Mouse (Mus musculus): Measurements from ENCODE around the gene Mgp. TPM values are rescaled to one million over a fixed set of nuclear protein-coding genes. Genes with fewer than 3 reads are reported as not detected.
"Not testable (repeated sequence)": the region's sequence is repeated elsewhere in the genome, so short reads cannot be mapped to it uniquely, and the experiment has no call there.

Gene Mgp
- total RNA-seq, 2 experiments from 2014 or later, result 23.7 to 31.2 TPM

DNA sequence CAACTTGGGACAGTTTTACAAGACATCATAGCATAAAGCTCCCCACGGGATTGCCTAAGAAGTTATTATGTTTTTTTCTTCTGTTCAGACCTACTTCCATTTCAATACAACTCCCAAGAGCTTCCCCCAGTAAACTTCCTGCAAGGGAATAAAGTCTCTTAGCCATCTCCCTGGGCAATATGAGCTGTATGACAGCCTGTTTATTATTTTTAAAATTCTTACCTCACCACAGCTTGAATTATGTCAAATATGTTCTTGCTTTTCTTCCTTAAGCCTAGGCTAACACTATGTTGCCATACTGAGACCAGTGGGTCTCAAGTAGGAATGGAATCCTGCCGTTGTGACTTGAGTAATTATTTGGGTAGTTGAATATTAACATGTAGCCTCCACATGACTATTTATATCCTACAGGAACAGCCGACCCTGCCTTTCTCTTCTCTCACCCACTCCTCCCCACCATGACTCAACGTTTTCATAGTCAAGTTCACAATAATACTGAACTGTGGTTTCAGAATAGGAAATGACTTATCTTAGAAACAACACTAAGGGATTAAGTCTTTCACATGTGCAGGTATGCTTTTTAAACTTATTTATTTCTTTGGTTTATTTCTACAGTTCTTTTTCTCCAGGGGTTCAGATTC, 24.9 kb upstream of the Mgp start:
- intact Hi-C loops (cut with DNase I), result no loop called here
- no peak for DNase-seq (ENCODE audit: extremely low spot score in 1 of 2, low spot score in 2 of 2)

DNA sequence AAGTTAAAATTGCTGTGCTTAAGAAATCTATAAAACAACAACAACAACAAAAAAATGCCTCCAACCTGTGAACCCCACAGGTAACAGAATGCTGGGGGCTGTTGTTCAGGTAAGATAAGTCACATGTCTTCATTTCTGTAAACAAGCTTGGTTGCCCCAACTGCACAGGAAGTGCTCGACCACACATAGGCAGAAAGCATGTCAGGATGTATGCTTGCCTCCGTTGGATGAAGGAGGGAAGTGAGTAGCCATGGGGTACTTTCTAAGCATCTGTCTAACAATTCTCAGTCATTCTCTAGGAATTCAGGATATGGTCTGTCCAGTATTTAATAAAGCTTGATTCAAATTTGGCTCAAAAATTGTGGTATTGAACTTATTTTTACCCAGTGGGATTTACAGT, 23.3 kb upstream of the Mgp start:
- intact Hi-C loops (cut with DNase I), result no loop called here
- DNase-seq (ENCODE audit: extremely low spot score in 1 of 2, low spot score in 2 of 2), result no peak

DNA sequence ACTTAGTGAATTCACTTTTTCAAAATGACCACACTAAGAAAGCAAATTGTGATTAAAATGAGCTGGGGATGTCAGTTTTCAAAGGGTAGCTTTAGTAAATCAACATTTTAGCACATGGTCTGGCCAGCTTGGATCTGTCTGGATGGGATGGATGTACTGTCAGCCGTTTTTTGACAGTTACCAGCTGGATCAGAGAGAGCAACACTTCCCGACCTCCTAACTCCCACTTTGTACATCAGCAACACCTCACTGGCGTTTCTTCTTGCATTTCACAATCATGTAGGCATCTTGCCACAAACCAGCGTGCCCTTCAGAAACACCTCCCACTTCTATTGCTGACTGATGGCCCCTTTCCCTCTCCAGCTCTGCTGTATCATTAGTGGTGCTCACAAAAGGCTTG, 22.6 kb upstream of the Mgp start:
- no peak for DNase-seq (ENCODE audit: extremely low spot score in 1 of 2, low spot score in 2 of 2)
- intact Hi-C loops (cut with DNase I), result no loop called here

DNA sequence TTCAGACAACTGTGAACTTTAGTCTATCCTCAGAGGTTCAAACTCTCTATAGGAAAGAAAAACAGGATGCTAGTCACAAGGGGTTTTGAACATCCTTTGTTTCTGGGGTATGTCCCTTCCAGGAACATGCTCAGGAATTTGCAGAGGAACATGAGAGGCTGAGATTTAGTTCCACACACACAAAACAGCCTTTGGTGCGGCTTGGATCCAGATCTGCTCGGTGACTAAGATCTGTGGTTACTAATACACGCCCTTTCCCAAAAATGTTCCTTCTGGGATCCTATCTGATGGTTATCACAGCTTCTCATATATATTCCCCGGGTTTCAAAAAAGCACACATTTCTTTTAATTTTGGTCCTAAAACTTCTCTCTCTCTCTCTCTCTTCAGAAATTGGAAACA, 22.2 kb upstream of the Mgp start:
- intact Hi-C loops (cut with DNase I), result no loop called here
- DNase-seq (ENCODE audit: extremely low spot score in 1 of 2, low spot score in 2 of 2), result no peak

DNA sequence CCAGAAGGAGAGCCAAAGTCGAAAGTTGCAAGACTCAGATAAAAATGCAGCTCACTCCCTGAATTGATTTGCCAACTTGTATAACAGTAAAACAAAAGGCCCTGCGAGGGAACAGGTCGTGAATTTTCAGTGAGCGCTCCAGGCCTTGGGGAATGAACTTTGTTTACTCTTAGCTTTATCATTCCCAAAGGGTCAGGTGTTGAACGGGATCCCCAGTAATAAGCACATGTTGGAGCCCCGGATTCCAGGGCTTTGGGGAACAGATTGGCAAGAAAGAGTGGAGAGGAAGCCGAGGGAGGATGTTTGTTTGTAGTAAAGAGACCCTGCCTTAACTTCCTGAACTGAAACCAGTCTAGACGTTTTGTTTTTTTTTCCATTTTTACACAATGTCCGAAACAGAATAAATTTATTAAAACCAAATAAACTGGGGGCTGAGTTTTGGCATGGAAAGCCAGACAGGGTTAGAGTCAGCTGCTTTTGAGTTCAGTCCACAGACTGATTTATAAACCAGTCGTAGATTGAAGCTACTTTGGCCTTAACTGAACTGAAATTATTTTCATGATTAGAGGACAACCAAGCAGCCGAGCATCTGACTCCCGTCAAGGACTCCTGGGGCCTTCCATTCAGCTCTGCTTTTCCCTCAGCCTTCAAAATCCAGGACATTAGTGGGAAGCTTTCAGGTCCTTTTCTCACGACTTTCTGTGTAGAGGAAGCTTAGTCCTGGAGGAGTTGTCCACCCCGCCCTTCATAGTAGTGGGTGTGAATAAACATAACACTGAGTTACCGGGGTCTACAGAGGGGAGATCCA, 19.1 kb upstream of the Mgp start:
- no peak for DNase-seq (ENCODE audit: extremely low spot score in 1 of 2, low spot score in 2 of 2)
- intact Hi-C loops (cut with DNase I), result no loop called here

DNA sequence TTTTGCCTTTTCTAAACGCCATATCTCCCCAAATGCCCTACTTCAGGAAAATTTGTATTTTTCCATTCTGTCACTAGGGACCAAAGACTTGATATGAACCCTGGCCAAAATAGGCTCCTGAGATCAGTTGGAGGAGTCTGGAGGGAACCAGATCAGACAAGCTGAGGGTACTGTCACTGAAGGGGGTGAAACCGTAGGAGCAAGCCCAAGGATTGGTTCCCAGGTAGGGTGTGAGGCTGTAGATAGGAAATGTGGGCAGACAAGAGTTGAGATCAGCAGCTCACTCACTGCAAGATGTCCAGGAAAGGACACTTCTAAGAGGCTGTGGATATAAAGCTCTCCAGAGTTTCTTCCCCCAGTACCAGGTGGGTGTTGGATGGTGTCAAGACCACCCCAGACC, 16.4 kb upstream of the Mgp start:
- intact Hi-C loops (cut with DNase I), result no loop called here
- no peak for DNase-seq (ENCODE audit: extremely low spot score in 1 of 2, low spot score in 2 of 2)

DNA sequence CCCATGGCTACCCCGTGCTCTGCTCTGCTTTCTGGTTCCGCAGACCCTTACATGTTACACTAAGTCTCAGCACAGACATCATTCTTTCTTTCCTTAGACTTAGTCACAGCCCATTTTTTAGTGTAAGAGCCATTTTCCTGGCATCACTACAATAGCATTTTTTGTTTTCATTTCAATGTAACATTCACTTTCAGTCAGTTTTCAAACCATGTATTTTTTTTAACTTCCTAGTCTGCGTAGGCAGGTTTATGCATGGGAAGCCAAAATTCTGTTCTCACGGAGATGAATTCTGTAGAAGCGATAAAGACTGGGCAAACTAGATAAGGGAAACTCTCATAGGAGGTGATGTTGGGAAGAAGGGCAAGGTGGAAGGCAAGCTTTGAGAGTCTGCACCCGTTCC, 13.9 kb upstream of the Mgp start:
- DNase-seq (ENCODE audit: extremely low spot score in 1 of 2, low spot score in 2 of 2), result no peak
- intact Hi-C loops (cut with DNase I), result no loop called here

DNA sequence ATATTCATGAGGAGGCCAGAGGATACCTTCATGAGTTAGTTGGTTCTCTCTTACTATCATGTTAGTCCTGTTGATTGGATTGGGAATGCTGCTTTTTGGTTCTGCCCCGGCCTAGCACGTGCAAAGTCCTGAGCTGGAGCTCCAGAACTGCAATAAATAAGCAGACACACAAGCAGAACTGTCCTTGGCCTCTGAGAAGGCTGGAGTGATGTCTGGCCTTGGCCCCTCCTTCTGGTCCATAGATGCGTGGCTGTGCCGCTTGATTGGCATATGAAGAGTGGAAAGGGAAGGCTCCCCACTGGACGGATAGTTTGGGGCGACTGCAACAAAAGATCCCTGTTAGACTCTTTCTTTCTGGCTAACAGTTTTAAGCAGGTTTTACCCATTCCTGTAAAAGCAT, 13.4 kb upstream of the Mgp start:
- intact Hi-C loops (cut with DNase I), result no loop called here

DNA sequence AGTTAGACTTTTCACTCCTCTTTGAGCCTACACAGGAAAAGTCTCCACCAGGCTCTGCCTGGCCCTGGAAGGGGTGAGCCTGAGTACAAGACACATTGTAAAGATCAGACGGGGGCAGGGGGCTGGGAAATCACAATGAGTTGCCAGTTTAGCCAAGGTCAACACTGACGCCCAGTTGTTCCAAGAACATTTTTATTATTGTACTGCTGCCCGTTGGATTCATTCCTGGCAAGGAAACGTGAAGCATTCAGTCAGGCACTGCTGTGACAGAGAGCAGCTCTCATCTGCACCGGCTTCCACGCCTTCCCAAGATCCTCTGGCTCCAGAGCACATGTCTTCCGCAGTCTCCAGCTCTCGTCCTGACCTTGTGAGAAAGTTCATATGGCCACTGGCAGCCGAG, 12.2 kb upstream of the Mgp start:
- intact Hi-C loops (cut with DNase I), result no loop called here
- peak in 1 of 2 experiments; percentile 51 for DNase-seq (ENCODE audit: extremely low spot score in 1 of 2, low spot score in 2 of 2)

More for the DNA sequence above, 13.4 kb upstream of the Mgp start:
- no peak for DNase-seq (ENCODE audit: extremely low spot score in 1 of 2, low spot score in 2 of 2)

DNA sequence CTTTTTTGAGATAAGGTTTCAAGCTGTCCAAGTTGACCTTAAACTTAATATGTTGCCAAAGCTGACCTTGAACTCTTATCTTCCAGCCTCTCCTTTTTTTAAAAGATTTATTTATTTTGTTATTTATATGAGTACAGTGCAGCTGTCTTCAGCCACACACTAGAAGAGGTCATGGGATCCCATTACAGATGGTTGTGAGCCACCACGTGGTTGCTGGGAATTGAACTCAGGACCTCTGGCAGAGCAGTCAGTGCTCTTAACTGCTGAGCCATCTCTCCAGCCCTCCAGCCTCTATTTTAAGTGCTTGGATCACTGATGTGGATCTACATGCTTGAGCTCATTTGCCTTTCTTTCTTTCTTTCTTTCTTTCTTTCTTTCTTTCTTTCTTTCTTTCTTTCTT, 9.1 kb upstream of the Mgp start:
- DNase-seq (ENCODE audit: extremely low spot score in 1 of 2, low spot score in 2 of 2); intact Hi-C loops (cut with DNase I): not testable (repeated sequence)

DNA sequence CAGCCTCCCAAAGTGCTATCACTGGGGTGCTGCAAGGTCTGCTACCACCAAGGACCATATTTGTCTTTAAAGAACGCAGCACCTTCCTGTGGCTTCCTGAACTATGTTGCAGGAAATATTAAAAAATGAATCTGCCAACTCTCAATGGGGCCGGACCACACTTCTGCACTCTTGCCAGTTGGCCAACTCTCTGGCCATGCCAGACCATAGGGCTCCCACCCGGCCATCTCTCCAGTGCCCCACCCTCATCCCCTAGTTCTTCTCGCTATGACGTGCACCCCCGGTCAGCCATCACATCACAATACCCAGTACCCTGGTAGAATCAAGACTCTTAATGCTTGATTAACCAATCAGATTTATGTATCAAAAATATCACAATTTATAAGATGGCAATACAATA, 8.3 kb upstream of the Mgp start:
- no peak for DNase-seq (ENCODE audit: extremely low spot score in 1 of 2, low spot score in 2 of 2)
- intact Hi-C loops (cut with DNase I), result no loop called here

DNA sequence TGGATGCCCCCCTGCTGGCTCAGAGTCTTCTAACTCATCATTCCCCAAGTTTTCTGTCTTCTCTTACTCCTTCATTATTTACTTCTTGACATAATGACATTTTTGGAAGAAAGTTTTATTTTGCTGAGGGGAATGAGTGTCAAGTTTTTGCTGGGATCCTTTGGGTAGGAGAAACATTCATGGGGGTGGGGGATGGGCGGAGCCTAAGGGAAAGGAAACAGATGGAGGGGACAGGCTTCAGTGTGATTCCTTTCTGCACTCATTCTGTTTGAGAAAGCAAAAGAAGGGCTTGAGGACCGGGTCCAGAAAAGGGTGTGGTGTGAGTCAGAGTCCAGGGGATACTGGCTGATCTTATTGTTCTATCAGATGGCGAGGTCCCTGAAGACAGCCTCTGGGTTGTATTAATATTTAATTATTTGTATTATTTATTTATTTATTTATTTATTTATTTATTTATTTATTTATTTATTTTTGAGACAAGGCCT, 7.8 kb upstream of the Mgp start:
- no peak for DNase-seq (ENCODE audit: extremely low spot score in 1 of 2, low spot score in 2 of 2)
- intact Hi-C loops (cut with DNase I), result no loop called here

DNA sequence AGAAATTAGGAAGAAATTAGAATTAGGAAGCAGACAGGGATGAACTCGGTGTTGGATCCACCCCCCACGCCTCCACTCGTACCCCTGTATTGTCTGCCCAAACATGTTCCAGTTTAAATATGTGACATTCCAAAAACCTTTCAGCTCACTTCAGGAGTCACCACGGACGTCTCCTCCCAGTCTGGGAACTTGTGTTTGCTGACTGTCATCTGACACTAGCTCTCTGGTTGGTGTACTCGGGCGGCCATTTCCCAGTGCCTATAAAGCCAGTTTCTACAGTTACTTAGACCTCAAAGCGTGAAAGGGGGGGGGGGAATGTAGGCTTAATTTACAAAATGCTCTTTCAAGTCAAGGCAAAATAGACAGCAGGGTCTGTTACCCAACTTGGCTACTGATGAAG, 6.1 kb upstream of the Mgp start:
- intact Hi-C loops (cut with DNase I), result no loop called here

DNA sequence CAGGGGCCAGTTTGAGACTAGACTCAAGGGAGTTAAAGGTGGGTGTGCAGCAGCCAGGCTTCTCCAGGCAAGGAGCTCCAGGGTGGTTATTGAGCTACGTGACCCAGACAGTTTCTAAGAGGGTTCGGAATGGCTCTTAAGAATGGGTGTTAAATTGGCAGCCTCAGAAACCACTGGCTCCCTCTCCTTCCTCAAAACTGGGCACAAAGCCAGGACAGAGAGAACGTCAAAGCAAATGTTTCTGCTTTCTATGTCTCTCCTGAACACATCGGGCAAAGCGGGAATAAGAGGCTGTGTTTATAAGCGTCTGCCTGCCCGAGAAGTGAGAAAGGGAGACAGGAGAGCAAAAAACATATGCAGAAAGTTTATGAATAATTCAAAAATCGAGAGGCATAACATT, 1.0 kb downstream of the Mgp start:
- DNase-seq (ENCODE audit: extremely low spot score in 1 of 2, low spot score in 2 of 2), result peak; percentile 40 to 43
- intact Hi-C loops (cut with DNase I), result no loop called here

More for the DNA sequence above, 6.1 kb upstream of the Mgp start:
- no peak for DNase-seq (ENCODE audit: extremely low spot score in 1 of 2, low spot score in 2 of 2)

DNA sequence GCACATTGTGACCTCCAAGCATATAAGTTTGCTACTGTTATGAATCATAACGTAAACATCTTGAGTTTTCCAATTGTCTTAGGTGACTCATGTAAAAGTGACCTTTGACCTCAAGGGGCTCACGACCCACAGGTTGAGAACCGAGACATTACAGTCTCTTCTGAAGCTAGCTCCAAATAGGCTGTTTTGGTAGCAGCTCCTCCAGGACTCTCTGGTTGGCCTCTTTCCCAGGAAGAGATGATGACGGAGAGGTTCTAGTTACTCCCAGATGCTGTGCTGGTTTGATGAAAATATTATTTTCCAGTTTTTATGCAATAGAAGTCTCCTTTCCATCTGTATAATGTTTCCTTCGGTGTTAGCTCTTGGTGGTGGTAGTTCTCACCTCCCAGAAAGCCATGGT, 6.7 kb downstream of the Mgp start:
- intact Hi-C loops (cut with DNase I), result loop anchor here (10.0 kb wide), 1 partner anchor 296 kb away; no protein-coding TSS in a partner anchor
- DNase-seq (ENCODE audit: extremely low spot score in 1 of 2, low spot score in 2 of 2), result no peak

DNA sequence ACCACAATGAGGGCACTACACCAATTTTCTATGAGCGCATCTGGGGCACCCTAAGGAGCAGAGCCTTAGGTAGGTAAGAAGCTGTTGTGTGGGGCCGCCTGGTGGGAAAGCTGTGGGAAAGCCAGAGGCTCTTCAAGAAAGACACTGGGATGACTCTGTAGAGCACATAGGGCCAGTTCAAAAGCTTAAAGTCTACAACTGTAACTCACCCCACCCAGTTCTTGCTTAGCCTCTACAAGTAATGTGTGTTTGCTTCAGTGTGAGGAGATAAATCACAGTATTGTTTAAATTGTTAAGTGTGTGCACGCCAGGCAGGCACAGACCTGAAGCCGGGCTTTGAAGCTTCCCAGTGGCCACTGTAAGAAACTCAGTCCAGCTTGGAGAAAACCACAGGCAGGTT, 9.5 kb downstream of the Mgp start:
- no peak for DNase-seq (ENCODE audit: extremely low spot score in 1 of 2, low spot score in 2 of 2)
- intact Hi-C loops (cut with DNase I), result loop anchor here (10.0 kb wide), 1 partner anchor 299 kb away; no protein-coding TSS in a partner anchor

DNA sequence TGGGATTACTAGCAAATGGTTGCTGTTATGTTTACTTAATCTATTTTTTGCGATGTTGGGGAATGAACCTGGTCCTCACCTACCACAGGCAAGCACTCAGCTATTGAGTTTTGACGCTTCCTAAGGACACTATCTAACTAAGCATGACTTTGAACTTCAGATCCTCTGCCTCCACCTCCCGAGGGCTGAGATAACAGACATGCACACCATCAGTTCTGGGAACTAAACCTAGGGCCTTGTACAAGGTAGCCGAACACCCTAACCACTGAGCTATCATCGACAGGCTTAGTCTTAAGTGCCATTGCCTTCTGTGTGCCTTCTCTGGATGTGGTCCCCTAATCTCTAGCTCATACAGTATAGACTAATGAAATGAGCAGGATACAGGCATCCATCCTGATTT, 10.3 kb downstream of the Mgp start:
- intact Hi-C loops (cut with DNase I), result loop anchor here (10.0 kb wide), 1 partner anchor 299 kb away; no protein-coding TSS in a partner anchor
- DNase-seq (ENCODE audit: extremely low spot score in 1 of 2, low spot score in 2 of 2), result no peak

DNA sequence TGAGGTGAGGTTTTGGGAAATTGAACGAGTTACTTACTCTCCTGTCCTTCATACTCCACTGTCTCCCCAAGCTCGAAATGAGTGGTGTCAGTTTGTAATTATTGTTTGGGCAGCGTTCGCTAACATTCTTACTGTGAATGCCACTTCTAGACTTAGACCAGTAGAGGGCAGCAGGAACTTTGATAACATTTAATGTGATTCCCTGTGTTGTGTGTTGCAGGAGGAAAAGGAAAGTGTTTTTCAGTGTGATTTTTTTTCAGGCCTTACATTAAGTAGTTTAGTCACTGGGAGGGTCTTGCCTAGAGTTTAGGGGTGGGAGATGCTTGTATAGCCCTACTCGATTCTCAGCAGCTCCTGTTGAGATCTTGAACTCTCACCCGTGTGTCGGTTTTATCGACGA, 14.6 kb downstream of the Mgp start:
- intact Hi-C loops (cut with DNase I), result loop anchor here (5.0 to 10.0 kb wide), 3 partner anchors 106 to 304 kb away; no protein-coding TSS in a partner anchor
- DNase-seq (ENCODE audit: extremely low spot score in 1 of 2, low spot score in 2 of 2), result peak; percentile 13 to 46

DNA sequence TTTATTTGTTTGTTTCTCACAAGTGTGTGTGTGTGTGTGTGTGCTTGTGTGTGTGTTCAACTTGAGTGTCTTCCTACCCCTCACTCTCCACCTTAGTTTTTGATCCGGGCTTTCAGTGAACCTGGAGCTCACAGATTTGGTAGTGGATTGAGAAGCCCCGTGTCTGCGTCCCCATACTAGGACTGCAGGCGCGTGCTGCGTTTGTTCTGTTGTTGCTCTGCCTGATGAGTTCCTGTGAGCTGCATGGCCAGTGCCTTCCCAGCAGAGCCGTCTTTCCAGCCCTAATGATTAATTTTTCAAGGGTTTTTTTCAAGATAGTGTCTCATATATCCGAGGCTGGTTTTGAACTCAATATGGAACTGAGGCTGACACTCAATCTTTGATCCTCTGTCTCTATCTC, 17.2 kb downstream of the Mgp start:
- DNase-seq (ENCODE audit: extremely low spot score in 1 of 2, low spot score in 2 of 2), result peak in 1 of 2 experiments; percentile 10
- intact Hi-C loops (cut with DNase I), result no loop called here

DNA sequence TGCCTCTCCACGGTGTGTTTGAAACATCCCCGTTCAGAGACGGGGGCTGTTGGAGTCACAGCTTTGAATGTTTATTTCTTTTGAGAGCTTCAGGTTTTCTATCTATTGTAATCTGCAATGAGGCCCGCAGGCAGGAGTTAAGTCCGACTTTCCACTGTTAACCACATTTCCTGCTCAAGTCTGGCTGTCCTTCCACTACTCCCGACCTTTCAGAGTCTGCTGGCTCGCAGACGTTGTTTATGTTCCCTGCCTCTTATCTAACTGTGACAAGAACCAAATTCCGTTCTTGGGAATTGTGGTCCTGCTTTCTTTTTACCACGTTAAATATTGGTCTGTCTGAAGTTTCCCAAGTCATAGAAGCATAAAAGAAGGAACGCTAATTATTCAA, 17.8 kb downstream of the Mgp start:
- peak in 1 of 2 experiments; percentile 9 for DNase-seq (ENCODE audit: extremely low spot score in 1 of 2, low spot score in 2 of 2)
- intact Hi-C loops (cut with DNase I), result no loop called here

Data from left cerebral cortex, postnatal 10 days (tissue).